Mouse (Mus musculus) T-helper 2 cell (primary cell): Measurements from ENCODE around the gene Gdf15.

Experiments
- in situ Hi-C: fragments of 300-600 bp; cut with MboI, MseI; formaldehyde crosslinking; loops from one replicate; pipeline ENCODE4 v1.15.1; 2025; ENCODE audit warnings: high pct_unique_total_duplicates

Gene Gdf15

GRCm38 (mm10) chr8:70632346-70632892 lies at the start of gene Gdf15:
TSS of gene Gdf15 (minus strand) at chr8:70632456.
- in situ Hi-C loops, result no loop called here

GRCm38 (mm10) chr8:70681410-70681809 lies 49.2 kb upstream of the Gdf15 start:
- in situ Hi-C loops, result no loop called here

GRCm38 (mm10) chr8:70680039-70680438 lies 47.8 kb upstream of the Gdf15 start:
- in situ Hi-C loops, result no loop called here

GRCm38 (mm10) chr8:70679404-70679803 lies 47.1 kb upstream of the Gdf15 start:
- in situ Hi-C loops, result no loop called here

GRCm38 (mm10) chr8:70678679-70679078 lies 46.4 kb upstream of the Gdf15 start:
- in situ Hi-C loops, result no loop called here

GRCm38 (mm10) chr8:70677451-70678080 lies 45.3 kb upstream of the Gdf15 start:
- in situ Hi-C loops, result no loop called here

GRCm38 (mm10) chr8:70675336-70675735 lies 43.1 kb upstream of the Gdf15 start:
- in situ Hi-C loops, result no loop called here

- in situ Hi-C loops, result loop anchor here (5.0 to 25.0 kb wide), 2 partner anchors 813 to 1488 kb away; partner anchors contain the start of genes Ano8, Gtpbp3 and Rab8a
Measured at GRCm38 (mm10) chr8:70674716-70675115, 42.5 kb upstream of the Gdf15 start.

GRCm38 (mm10) chr8:70674109-70674508 lies 41.9 kb upstream of the Gdf15 start:
- in situ Hi-C loops, result loop anchor here (5.0 to 25.0 kb wide), 2 partner anchors 813 to 1488 kb away; partner anchors contain the start of genes Ano8, Gtpbp3 and Rab8a

GRCm38 (mm10) chr8:70673079-70673856 lies 41.0 kb upstream of the Gdf15 start, which contains the start of gene Lsm4:
TSS of gene Lsm4 (plus strand) at chr8:70673248.
- in situ Hi-C loops, result loop anchor here (5.0 to 25.0 kb wide), 2 partner anchors 814 to 1489 kb away; partner anchors contain the start of genes Ano8, Gtpbp3 and Rab8a

GRCm38 (mm10) chr8:70672325-70673078 lies 40.2 kb upstream of the Gdf15 start:
- in situ Hi-C loops, result loop anchor here (5.0 to 25.0 kb wide), 2 partner anchors 815 to 1490 kb away; partner anchors contain the start of genes Ano8, Gtpbp3 and Rab8a

- in situ Hi-C loops, result loop anchor here (5.0 to 25.0 kb wide), 2 partner anchors 816 to 1491 kb away; partner anchors contain the start of genes Ano8, Gtpbp3 and Rab8a
Measured at GRCm38 (mm10) chr8:70671615-70672324, 39.5 kb upstream of the Gdf15 start.

GRCm38 (mm10) chr8:70667071-70667470 lies 34.8 kb upstream of the Gdf15 start:
- in situ Hi-C loops, result loop anchor here (25.0 kb wide), 1 partner anchor 1495 kb away; the partner anchor contains the start of gene Rab8a

GRCm38 (mm10) chr8:70665599-70665998 lies 33.3 kb upstream of the Gdf15 start:
- in situ Hi-C loops, result loop anchor here (25.0 kb wide), 1 partner anchor 1497 kb away; the partner anchor contains the start of gene Rab8a

GRCm38 (mm10) chr8:70664631-70665030 lies 32.4 kb upstream of the Gdf15 start:
- in situ Hi-C loops, result loop anchor here (5.0 to 25.0 kb wide), 2 partner anchors 48 to 1498 kb away; partner anchors contain the start of gene Rab8a

GRCm38 (mm10) chr8:70663691-70664090 lies 31.4 kb upstream of the Gdf15 start:
- in situ Hi-C loops, result loop anchor here (5.0 to 25.0 kb wide), 2 partner anchors 49 to 1499 kb away; partner anchors contain the start of gene Rab8a

- in situ Hi-C loops, result loop anchor here (5.0 to 25.0 kb wide), 2 partner anchors 52 to 1502 kb away; partner anchors contain the start of gene Rab8a
Measured at GRCm38 (mm10) chr8:70660273-70660725, 28.0 kb upstream of the Gdf15 start, which contains the start of gene Pgpep1. TSS of gene Pgpep1 (minus strand) at chr8:70660388.

- in situ Hi-C loops, result loop anchor here (5.0 to 25.0 kb wide), 2 partner anchors 53 to 1503 kb away; partner anchors contain the start of gene Rab8a
Measured at GRCm38 (mm10) chr8:70659604-70660272, 27.5 kb upstream of the Gdf15 start.

GRCm38 (mm10) chr8:70658897-70659603 lies 26.8 kb upstream of the Gdf15 start:
- in situ Hi-C loops, result loop anchor here (25.0 kb wide), 1 partner anchor 1503 kb away; the partner anchor contains the start of gene Rab8a
